Mouse (Mus musculus) CD4-positive, CD25-positive, alpha-beta regulatory T cell, adult 2 months (primary cell): ENCODE results near the gene Zscan26.
"Not testable (repeated sequence)": the region's sequence is repeated elsewhere in the genome, so short reads cannot be mapped to it uniquely, and the experiment has no call there.

Experiments used
- DNase-seq: peaks from one replicate; pipeline ENCODE4 v3.0.0-alpha.2; 2012; ENCODE audit warnings: low read depth, low spot score

Zscan26 gene

DNA sequence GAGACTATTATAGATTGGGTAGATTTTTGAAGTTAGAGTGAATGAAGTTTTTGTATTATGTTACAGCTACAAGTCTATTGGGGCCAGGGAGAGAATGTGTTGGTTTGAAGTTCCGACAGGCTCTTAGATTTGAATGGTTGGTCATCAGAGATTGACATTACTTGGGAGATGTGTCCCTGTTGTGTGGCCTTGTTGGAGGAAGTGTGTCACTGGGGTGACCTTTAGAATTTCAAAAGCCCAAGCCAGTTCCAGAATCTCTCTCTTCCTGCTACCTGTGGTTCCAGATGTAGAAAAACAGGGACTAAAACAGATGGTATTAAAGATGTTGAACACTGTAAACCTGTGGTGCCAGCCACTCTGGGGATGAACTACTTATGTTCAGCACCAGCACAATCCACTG is 25.9 kb downstream of the Zscan26 start:
- no peak for DNase-seq

DNA sequence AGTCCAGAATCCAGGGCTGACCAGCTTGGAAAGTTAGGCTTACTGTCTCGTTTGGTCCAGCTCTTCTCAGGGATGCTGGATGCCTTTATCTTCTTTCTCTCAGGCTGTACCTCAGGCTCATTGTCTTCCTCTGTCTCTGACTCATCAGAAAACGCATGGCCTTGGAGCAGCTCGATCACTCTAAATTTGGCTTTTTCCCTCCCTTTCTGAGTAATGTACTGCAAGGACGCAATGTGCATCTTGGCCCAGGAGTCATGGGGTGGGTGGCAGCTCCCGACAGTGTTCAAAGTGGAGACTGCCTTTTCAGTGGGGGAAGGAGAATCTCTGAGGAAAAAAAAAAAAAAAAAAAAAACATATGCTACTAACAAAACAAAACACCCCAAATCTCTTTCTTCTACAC is 30.2 kb downstream of the Zscan26 start:
- DNase-seq: no peak

DNA sequence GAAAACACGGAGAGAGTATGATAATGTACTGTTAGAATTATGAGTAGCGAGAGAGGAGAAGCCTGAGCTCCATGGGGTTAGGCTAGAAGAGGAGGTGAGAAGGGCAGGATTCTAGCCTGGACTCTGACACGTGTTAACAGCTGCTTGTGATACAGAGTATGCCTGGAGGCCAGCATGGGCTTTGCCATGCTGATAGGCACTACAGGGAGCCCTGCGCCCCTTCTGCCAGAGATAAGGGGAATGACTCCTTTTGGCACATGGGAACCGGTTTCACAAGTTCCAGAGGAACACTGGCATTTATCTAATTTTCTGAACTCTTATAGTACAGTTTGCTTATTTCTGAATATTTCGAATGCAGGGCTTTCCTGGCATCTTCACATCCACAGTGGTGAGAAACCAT is 34.7 kb downstream of the Zscan26 start:
- no peak for DNase-seq

DNA sequence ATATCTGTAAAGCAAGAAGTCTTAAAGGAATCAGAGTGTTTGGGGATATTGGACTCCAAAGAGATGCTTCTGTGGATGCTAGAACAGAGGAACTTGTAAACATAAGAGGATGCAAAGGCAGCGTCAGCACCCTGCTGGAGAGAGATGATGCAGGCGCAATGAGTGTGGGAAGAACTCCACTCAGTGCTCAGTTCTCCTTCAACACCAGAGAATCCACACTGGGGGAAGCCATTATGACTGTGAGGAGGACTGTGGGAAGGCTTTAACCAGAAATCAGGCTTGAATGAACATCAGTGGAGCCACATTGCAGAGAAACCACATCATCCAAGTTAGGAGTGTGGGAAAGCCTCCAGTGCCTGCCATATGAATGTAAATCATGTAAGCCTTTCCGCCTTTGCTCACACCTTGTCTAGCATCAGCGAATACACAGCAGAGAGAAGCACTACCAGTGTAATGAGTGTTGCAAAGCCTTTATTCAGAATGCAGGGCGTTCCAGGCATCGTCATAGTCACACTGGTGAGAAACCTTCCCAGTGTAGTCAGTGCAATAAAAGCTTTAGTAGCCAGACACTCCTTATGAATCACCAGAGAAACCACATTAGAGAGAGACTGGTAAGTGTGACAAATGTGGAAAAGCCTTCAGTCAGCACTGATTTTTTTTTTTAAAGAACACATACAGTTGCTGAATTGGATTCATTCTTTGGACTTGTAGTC is 36.1 kb downstream of the Zscan26 start:
- DNase-seq: no peak

DNA sequence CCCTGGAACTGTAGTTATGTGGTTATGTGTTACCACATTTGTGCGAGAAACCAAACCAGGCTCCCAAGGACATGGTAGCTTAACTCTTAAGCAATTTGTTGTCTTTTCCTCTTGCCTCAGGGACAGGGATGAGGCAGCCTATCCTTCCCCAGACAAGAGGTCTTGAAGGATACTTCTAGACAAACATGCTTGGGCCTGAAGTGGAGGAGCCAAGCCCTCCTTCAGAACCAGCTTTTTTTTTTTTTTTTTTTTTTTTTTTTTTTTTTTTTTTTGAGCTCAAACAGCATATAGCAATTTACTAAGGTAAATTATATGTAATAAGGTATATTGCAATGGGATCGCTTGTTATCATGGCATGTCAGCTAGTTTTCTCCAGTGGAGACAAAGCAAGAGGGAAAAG is 37.8 kb downstream of the Zscan26 start:
- no peak for DNase-seq

DNA sequence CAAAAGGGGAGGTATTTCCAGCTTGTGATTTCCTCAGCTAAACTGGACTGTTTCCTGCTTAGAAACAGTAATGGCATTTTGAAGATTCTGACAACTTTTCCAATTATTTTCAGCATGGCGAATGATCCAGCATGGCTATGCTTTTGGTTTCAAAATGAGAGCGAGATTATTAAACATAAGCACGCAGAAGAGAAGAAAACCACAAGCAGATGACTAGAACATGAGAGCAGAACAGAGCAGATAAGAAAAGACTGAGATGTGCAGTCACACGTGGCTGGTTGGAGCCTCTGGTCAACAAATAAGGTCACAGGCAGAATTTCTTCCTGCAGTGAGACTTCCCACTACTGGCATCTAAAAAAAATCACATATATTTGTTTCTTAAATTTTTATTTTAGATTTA is 38.3 kb downstream of the Zscan26 start:
- DNase-seq: no peak

DNA sequence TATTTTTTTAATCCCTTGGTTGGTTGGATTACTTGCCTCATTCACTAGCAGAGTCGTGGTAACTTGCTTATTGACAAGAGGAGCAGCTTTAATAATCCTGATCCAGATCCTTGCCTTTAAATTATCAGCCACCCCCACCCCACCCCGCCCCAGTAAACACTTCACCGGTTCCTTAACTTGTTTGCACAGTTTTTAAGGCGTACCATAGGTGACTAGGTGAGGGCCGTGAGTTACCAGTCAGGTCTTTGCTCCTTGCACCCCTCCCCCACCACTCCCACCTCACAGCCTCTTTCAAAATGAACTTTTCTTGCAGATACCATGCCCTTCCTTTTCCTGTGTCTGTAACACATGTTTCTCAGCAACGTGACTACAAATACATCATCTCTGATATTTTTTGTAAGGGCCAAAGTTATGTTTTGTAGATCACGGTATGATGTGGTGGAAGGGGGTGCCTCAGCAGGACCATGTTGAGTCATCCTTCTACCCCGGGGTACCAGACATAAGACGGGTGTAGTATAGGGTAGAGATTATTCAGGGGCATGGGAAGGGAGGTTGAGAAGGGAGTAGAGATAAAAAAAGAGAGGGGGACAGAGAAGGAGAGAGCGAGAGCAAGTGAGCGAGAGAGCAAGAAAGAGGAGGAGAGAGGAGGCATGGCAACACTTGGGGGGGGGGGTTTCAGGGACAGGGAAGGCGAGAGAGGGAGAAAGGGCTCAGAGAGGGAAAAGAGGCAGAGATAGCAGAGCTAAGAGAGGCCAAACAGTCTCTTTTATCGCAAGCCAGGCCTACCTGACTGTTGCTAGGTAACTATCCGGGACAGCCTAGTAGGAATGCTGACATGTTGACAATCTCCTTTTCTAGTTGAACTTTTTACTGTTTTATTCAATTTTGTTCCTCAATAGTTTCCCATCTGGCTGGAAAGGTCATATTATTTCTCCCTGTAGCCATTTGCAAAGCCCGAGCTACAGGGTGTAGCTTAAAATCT is 39.0 kb downstream of the Zscan26 start:
- DNase-seq: peak; percentile 30

DNA sequence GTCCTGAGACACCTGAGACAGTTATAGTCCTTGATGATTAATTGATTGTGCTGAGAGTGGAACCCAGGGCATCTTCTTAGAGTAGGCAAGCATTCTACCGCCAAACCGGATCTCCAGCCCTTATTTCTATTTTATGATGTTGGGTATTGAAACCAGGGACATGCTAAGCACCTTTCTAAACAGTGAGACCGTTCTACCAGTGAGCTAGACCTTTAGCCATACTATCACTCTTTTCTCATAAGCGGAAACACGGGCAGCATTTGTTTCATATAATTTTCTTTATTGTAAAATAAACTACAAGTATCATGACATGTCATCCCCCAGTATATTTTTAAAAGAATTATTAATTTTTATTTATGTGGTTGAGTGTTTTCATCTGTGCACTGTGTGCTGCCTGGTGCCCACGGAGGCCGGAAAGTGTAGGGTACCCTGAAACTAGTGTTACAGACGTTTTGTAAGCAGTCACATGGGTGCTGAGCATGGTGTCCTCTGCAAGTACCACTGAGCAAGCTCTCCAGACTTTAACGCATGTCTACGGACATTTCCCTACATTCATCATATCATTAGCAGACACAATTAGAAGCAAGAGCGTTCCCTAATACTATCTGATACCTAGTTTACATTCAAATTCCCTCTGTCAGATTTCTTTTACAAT is 44.6 kb downstream of the Zscan26 start:
- DNase-seq: no peak

DNA sequence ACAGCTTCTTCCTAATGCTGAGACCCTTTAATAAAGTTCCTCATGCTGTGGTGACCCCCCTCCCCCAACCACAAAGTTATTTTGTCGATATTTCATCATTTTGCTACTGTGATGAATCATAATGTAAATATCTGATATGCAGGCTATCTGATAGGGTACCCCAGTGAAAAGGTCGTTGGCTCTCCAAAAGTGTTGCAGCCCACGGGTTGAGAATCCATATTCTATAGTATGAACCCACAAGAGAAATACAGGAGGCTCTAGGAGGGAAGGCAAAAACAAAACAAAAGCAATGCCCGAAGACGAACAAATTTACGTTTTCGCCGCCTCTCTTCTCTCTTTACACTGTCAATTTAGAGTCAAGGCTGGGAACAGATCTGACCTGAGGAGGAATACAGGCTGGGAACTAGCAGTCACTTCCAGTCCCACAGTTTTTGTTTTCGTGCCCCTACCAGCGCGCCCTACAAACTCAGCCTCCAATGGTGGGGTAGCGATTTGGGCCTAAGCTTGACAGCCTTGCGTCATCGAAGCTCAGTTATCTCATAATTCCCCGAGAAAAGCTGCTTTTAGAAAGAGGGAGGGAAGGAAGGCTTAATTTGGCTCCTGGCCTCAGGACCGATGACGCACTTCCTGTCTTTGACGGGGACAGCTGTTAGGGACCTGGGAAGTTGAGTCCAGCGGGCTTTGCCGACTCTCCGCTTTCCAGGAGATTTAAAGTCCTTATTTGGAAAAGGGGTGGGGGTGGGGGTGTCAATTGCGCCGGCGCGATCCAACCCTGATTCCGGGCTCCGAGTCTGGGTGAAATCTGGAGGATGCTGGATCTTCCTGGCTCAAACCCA is 45.3 kb downstream of the Zscan26 start:
- DNase-seq: peak; percentile 67

DNA sequence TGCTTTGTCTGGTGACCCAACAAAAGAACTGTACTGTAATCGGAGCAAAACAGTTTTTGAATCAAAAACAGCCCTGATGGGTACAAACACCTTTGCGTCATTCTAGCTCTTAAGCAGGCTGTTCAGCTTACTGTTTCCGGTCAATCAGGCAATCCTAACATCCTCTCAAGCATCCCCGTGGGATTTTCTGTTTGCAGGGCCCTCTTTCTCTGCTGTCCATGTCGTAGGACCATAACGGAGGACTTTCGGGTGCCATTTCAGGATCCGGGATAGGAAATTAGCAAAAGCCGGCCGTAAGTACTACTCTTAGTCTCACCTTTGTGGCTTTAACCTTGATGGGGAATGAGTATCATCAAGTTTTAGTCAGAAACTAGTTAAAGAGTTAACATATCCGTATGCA is 46.2 kb downstream of the Zscan26 start:
- DNase-seq: no peak

DNA sequence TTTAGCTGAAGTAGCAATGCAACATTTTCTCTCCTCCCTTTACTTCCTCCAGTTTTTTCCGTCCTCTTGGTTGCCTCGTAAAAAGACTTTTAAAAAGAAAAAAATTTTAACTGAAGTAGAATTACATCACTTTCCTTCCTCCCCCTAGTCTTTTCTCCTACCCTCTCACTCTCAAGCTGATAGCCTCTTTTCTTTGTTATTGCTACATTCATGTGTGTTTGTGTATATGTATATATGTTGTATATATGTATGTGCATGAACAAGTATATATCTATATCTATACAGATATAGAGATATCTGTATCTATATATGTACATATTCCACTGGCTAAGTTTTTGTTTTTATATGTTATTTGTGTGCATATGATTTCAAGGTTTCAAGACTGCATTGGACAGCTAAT is 50.7 kb downstream of the Zscan26 start:
- no peak for DNase-seq

DNA sequence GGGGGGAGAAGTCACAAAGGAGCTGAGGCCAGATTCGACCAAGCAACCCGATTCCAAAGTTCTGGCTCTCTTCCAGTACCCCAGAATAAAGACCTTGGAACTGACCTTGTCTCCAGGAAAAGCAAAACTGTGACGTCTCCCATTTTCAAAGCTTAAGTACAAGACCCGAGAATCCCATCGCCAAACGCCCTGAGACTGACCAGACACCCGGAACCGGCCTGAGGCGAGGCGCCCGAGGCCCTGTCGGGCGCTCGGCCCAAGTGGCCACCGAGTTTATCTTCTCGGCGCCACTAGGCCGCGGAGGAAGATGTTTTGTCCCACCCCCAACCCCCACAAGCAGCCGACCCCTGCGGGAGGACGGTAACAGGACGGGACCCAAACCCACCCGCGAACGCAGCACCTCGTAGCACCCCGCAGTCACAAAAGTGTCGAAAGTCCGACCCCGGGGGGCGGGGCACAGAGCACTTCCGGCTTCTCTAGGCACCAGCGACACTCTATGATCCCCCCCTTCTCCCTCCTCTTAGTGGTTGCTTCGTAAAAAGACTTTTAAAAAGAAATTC is 51.2 kb downstream of the Zscan26 start, which contains the start of gene Zkscan3:
Gene Zkscan3, minus strand, starts transcription at position 469 of the 560 bp plus-strand sequence.
- peak; percentile 91 for DNase-seq

DNA sequence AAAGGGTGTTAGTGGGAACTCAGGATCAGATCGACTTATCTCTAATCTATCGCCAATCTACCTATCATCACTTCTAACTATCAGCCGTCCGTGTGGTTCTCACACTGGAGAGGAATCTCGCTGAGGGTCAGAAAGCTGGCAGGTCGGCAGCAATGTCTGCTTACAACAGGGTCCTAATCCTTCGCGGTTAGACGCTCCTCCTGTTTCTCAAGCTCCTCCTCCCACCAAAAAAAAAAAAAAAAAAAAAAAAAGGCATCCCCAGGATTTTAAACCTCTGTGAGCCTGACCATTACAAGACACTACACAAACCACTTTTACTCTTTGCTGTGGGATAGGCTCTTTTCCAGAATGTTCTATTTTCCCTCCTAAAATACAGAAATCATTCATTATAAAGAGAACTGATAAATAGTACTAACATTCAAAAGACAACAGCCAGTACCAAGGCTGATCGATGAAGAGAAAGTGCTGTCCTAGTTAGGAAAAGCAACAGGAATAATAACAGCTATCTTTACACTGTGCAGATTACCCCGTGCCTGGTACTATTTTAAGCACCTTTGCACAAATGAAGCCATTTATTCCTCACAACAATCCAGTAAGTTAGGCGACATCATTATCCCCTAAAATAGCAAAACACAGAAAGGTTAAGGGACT is 51.8 kb downstream of the Zscan26 start:
- DNase-seq: no peak

DNA sequence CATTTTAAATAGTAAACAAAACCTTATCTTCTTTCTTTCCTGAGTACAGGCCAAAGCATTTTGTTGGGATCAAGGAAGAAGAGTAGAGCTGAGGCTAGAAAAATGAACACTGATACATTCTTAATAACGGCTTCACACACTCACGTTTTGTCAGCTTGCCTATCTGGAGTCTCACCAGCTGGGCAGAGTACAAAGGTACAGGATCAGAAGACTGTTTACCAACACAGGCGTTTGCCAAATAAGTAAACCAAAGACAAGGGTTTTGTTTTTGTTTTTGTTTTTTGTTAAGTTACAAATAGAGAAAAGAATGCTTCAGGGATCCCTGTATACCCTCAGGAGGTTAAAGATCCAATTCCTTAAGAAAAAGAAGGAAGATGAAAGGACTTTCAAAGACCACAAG is 52.4 kb downstream of the Zscan26 start:
- DNase-seq: no peak

DNA sequence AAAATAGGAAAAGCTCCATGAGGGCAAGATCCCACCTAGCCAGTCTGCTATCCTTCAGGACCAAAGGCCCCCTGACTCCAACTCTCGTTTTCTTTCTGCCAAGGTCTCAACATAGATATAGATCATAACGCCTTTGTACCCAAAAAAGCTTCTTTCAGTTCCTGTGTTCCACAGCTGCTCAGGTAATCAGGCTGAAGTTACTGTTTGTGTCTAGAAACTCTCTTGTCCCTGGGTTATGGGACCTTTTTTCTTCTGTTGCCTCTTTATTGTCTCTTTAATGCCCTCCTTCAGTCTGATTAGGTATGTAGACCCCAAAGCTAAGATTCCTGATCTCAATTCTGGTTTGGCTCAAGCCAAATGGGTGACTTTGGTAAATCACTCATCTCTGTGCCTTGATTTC is 56.0 kb downstream of the Zscan26 start:
- DNase-seq: no peak

DNA sequence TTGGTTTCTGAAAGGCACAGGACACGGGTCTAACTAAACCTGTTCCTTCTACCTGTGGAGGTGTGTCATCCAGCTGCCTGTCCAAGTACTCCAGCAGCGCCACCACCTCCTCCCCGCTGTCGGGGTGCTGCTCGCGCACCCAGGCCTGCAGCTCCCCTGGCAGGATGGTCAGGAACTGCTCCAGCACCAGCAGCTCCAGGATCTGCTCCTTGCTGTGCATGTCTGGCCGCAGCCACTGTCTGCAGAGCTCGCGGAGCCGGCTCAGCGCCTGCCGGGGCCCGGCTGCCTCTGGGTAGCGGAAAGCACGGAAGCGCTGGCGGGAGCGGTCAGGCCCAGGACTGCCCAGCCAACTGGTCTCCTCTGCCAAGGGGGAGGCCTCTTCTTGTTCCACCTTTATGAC is 57.5 kb downstream of the Zscan26 start:
- DNase-seq: not testable (repeated sequence)

DNA sequence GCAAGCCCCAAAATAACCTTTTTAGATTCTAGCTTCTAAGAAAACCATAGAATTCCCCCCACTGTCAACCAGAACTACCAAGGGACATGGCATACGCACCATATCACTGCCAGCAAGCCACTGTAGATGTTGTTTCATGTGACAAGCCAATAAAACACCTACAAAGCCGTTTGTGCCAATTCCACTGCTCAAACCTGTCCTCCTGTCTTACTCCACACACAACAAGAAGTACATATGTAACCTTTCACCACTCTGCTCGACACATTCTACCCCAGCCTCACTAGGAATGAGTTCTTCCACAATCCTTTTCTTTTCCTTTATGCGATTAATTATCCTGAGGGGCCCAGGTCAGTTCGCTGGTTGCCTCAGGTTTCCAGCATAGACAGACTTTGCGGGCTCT is 57.9 kb downstream of the Zscan26 start:
- no peak for DNase-seq

DNA sequence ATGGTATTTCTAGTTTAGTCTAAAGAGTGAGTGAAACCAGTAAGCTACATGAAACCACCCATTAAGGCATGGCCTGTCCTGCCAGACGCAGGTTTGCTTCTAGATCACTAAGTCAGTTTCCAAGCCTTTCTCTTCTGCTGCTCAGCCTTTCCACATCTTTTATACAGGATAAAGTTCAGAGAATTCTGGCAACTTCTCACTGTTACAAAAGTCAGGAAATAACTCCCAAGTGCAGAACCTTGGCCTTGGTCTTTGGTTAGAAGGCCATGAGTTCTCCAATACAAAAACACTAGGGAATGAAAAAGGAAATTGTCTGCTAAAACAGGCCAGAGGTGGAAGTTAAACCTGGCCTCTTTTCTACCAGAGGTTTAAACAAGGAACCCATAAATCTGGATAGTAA is 58.3 kb downstream of the Zscan26 start:
- no peak for DNase-seq
